Mouse (Mus musculus) C2C12 (cell line): ENCODE measurements at regions not wholly inside any gene's neighbourhood (a gene's known extent, or its start where the extent isn't known, plus 50 kb on each side); places are given as distances from the start of the nearest gene placed in this dataset.

ENCODE experiments used
- H3K27me3 ChIP-seq: one replicate; pipeline ENCODE4 v1.6.1; 2011; ENCODE audit not compliant: control insufficient read depth, insufficient read depth, insufficient read length
- H3K36me3 ChIP-seq: one replicate; pipeline ENCODE4 v1.6.1; 2011; ENCODE audit not compliant: control insufficient read depth, insufficient read depth
- H3K4me3 ChIP-seq: one replicate; pipeline ENCODE4 v1.5.1; 2011; ENCODE audit warnings: mild to moderate bottlenecking, control low read depth; ENCODE audit not compliant: poor library complexity, insufficient read depth, severe bottlenecking
- H3K79me2 ChIP-seq: one replicate; pipeline ENCODE4 v1.6.1; 2011; ENCODE audit not compliant: control insufficient read depth, insufficient read depth
- H3K79me3 ChIP-seq: one replicate; pipeline ENCODE4 v1.6.1; 2011; ENCODE audit warnings: low read depth, control low read depth
- H3ac ChIP-seq: one replicate; pipeline ENCODE3; 2011; ENCODE audit warnings: low read depth; ENCODE audit not compliant: control insufficient read depth, insufficient read length
- CEBPB ChIP-seq: IDR thresholded peaks from one replicate; pipeline ENCODE4 v1.6.1; 2011; ENCODE audit warnings: low read depth, mild to moderate bottlenecking, control low read depth, moderate library complexity
- CTCF ChIP-seq: IDR thresholded peaks from one replicate; pipeline ENCODE4 v1.5.1; 2011; ENCODE audit not compliant: control insufficient read depth, insufficient read depth, insufficient read length
- FOSL1 ChIP-seq: IDR thresholded peaks from one replicate; pipeline ENCODE4 v1.8.0; 2011; ENCODE audit warnings: mild to moderate bottlenecking, low read length; ENCODE audit not compliant: poor library complexity, insufficient read depth, severe bottlenecking
- MAX ChIP-seq: IDR thresholded peaks from one replicate; pipeline ENCODE4 v1.6.1; 2011; ENCODE audit warnings: mild to moderate bottlenecking, control low read depth
- MYOD1 ChIP-seq: IDR thresholded peaks from one replicate; pipeline ENCODE4 v1.6.1; 2011; ENCODE audit warnings: low read depth; ENCODE audit not compliant: control insufficient read depth, insufficient read length
- MYOG ChIP-seq: IDR thresholded peaks from one replicate; pipeline ENCODE4 v1.6.1; 2011; ENCODE audit not compliant: control insufficient read depth, insufficient read length; ENCODE audit errors: extremely low read depth
- USF1 ChIP-seq: IDR thresholded peaks from one replicate; pipeline ENCODE4 v1.6.1; 2011; ENCODE audit warnings: low read depth, mild to moderate bottlenecking, control low read depth, moderate library complexity

GRCm38 (mm10) chr3:56730849-56731248 is 547.3 kb upstream of the Nbea start:
- Histone ChIP-seq H3ac (no peak overlapping the region), H3K27me3 (no peaks in the 10 kb centered on the region), H3K36me3 (no peaks in the 10 kb centered on the region), H3K79me2 (no peaks in the 10 kb centered on the region), H3K4me3 (no peak overlapping the region), H3K79me3 (no peaks in the 10 kb centered on the region)
- TF ChIP-seq MYOG (no peak), FOSL1 (no peak), MYOD1 (no peak), MAX (no peak), CEBPB (no peak), CTCF (no peak), USF1 (no peak)

- Histone ChIP-seq H3ac (no peak overlapping the region), H3K36me3 (no peaks in the 10 kb centered on the region), H3K79me2 (no peaks in the 10 kb centered on the region), H3K79me3 (no peaks in the 10 kb centered on the region), H3K4me3 (no peak overlapping the region), H3K27me3 (no peaks in the 10 kb centered on the region)
- no peak for TF ChIP-seq MAX
- no peak for TF ChIP-seq CEBPB
- TF ChIP-seq FOSL1, result no peak
These were observed 541.5 kb upstream of the Nbea start for GRCm38 (mm10) chr3:56724991-56725390.

- H3K4me3 ChIP-seq, result no peak overlapping the region
- no peaks in the 10 kb centered on the region for H3K79me2 ChIP-seq
- no peaks in the 10 kb centered on the region for H3K27me3 ChIP-seq
- TF ChIP-seq CTCF (no peak), MAX (no peak), USF1 (no peak), MYOD1 (no peak), CEBPB (no peak), FOSL1 (no peak), MYOG (no peak)
- H3K79me3 ChIP-seq, result no peaks in the 10 kb centered on the region
- no peaks in the 10 kb centered on the region for H3K36me3 ChIP-seq
- no peak overlapping the region for H3ac ChIP-seq
These were observed 524.8 kb upstream of the Nbea start for GRCm38 (mm10) chr3:56708260-56708659.

- TF ChIP-seq CTCF, result no peak
- no peak for TF ChIP-seq MYOG
- Histone ChIP-seq H3K79me3 (no peaks in the 10 kb centered on the region), H3K36me3 (no peaks in the 10 kb centered on the region), H3K27me3 (no peaks in the 10 kb centered on the region), H3K79me2 (no peaks in the 10 kb centered on the region), H3ac (no peak overlapping the region), H3K4me3 (no peak overlapping the region)
These were observed 523.8 kb upstream of the Nbea start for GRCm38 (mm10) chr3:56707312-56707711.

- H3K27me3 ChIP-seq, result no peaks in the 10 kb centered on the region
- no peaks in the 10 kb centered on the region for H3K36me3 ChIP-seq
- H3K79me3 ChIP-seq, result no peaks in the 10 kb centered on the region
- no peaks in the 10 kb centered on the region for H3K79me2 ChIP-seq
- TF ChIP-seq MYOG (no peak), CTCF (no peak), USF1 (no peak), MAX (no peak), FOSL1 (no peak), MYOD1 (no peak), CEBPB (no peak)
- H3K4me3 ChIP-seq, result no peak overlapping the region
- H3ac ChIP-seq, result no peak overlapping the region
These were observed 522.5 kb upstream of the Nbea start for GRCm38 (mm10) chr3:56706038-56706437.

- Histone ChIP-seq H3K79me2 (no peaks in the 10 kb centered on the region), H3K36me3 (no peaks in the 10 kb centered on the region), H3K79me3 (no peaks in the 10 kb centered on the region), H3K27me3 (no peaks in the 10 kb centered on the region), H3ac (no peak overlapping the region), H3K4me3 (no peak overlapping the region)
- no peak for TF ChIP-seq CTCF
- no peak for TF ChIP-seq USF1
- TF ChIP-seq MAX, result no peak
- TF ChIP-seq CEBPB, result no peak
- no peak for TF ChIP-seq MYOD1
- TF ChIP-seq FOSL1, result no peak
- TF ChIP-seq MYOG, result no peak
These were observed 515.4 kb upstream of the Nbea start for GRCm38 (mm10) chr3:56698941-56699340.

- H3K79me2 ChIP-seq, result no peaks in the 10 kb centered on the region
- H3K4me3 ChIP-seq, result no peak overlapping the region
- no peak for TF ChIP-seq MAX
- TF ChIP-seq MYOD1, result no peak
- no peak for TF ChIP-seq CTCF
- no peak for TF ChIP-seq CEBPB
- TF ChIP-seq USF1, result no peak
- no peak for TF ChIP-seq FOSL1
- TF ChIP-seq MYOG, result no peak
- no peaks in the 10 kb centered on the region for H3K27me3 ChIP-seq
- no peak overlapping the region for H3ac ChIP-seq
- no peaks in the 10 kb centered on the region for H3K36me3 ChIP-seq
- no peaks in the 10 kb centered on the region for H3K79me3 ChIP-seq
These were observed 514.7 kb upstream of the Nbea start for GRCm38 (mm10) chr3:56698248-56698647.
